Mouse (Mus musculus): Measurements from ENCODE around the gene Tpte.

DNA sequence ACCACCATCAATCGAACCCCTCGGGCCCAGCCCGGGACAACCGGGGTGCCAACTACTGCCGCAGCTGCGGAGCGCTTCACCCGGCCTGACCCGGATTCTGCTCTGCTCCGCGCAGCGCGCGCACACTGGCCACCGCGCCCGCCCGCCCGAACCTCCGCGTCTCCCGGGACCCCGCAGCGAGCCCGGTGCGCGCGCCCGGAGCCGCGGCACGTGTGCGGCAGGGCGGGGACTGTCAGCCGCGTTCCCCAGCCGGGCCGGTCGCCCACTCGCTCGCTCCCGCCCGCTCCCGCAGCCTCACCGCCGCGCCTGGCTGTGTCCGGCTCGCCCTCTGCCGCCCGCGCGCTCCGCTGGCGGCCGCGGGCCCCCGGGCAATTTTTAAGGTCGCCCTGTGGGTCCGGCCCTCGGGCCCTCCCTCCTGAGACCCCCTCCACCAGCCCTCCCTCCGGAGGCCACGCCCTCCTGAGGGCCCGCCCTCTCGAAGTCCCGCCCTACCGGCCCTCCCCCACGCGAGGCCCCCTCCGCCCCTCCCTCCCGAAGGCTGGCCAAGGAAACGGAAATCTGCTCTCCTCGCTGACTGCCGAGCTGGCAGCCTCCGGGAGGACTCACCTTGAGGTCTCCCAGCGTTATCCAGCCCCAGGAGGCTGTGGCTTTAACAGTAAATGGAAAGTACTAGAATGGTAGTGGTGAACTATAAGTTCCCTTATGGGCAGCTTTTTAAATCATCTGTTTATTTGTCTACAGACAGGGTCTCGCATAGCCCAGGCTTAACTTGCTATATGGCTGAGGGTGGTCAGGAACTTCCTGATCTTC, 115.1 kb downstream of the Tpte start, which contains the start of gene Slc25a15:
- no peak for TF ChIP-seq CTCF (IDR thresholded peaks at IDR 0.05; ENCODE audit: borderline replicate concordance, insufficient read depth, low read depth, low read length)
- TF ChIP-seq POLR2A (IDR thresholded peaks at IDR 0.05; ENCODE audit: borderline replicate concordance, insufficient read depth, low read length) = peak; percentile 90
